18 mouse cellular contexts compared by ENCODE assay signal in the genomic region with DNA sequence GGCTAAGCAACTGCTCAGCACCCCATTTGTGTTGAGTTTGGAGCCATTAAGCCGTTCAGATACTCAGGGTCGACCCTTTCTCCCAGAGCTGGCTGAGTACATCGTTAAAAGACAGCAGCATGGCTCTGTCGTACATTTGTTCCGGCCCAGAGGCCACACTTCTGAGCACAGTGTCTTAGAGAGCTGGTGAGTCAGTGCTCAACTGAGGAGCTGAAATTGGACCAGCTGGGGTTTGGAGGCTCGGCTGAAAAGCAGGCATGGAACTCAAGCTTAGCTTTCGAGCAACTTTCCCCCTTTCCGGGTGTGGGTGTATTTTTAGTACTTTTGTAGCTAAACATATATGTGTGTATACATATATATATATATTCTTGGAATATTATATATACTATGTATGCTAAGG. TPM values are rescaled to one million over a fixed set of nuclear protein-coding genes. Genes with fewer than 3 reads are reported as not detected.
DNase-seq lines count a peak whose midpoint lies in the region.
"Had no signal": no experiment of that assay in that cellular context is flagged by ENCODE, and none has a peak within 500 bp of the region (broad histone marks: within the 10 kb centered on the region; RNA-seq: fewer than 3 reads in every experiment).

No protein-coding gene starts in this region.

- peak; percentile 22 for DNase-seq in layer of hippocampus, adult 11-12 months (ENCODE audit: low spot score)
- DNase-seq in layer of hippocampus, adult 9-10 months (ENCODE audit: low spot score), result no peak
- peak; percentile 64 for DNase-seq in right cerebral cortex, adult 18-20 months
- no peak for DNase-seq in right cerebral cortex, postnatal 14 days
- peak; percentile 30 to 87 for DNase-seq in left cerebral cortex, postnatal 25 days (ENCODE audit: low spot score in 2 of 2)
- peak; percentile 65 for DNase-seq in telencephalon, adult 2 months (ENCODE audit: low read depth, low spot score)
- no peak for DNase-seq in gastrocnemius, postnatal 4 days (ENCODE audit: low spot score in 2 of 2)
- DNase-seq in cerebellum, adult 9-11 months, result no peak
- DNase-seq: adrenal gland, postnatal 10 days; cerebellum, adult 18-20 months; heart, adult 11 months; heart, postnatal 4 days; kidney, adult 2 months; liver; liver, postnatal 0 days; thymus, adult 18-20 months had no signal

- intact Hi-C loops in left cerebral cortex, postnatal 25 days (cut with DNase I), result no loop called here

RNA-seq across cellular contexts. Expression of gene Hunk, which starts 34.1 kb away (rescaled TPM):
- total RNA-seq in left cerebral cortex, postnatal 25 days (2021), result 10 to 100 TPM; 12.7 to 18.7 TPM
- 1 to 10 TPM; 6.3 to 7.5 TPM for total RNA-seq in gastrocnemius, postnatal 4 days (2021)
- total RNA-seq: common myeloid progenitor, adult 5-6 weeks; megakaryocyte, adult 5-6 weeks had no signal

Comparison
In these comparisons a context has a peak if more than half of its experiments do, and no peak if none do; other contexts are left out.
1. DNase-seq: peak in layer of hippocampus, adult 11-12 months (single experiment), right cerebral cortex, adult 18-20 months (single experiment), left cerebral cortex, postnatal 25 days (2 of 2) and telencephalon, adult 2 months (single experiment); none in layer of hippocampus, adult 9-10 months (single experiment), right cerebral cortex, postnatal 14 days (single experiment), gastrocnemius, postnatal 4 days (0 of 2) and cerebellum, adult 9-11 months (single experiment).